Comparison of ENCODE assay signal across 21 mouse cellular contexts in genomic region chr6:129273662-129274061, GRCm38 (mm10). TPM values are rescaled to one million over a fixed set of nuclear protein-coding genes. Genes with fewer than 3 reads are reported as not detected.
DNase-seq lines count a peak whose midpoint lies in the region; ATAC-seq and TF ChIP-seq lines count a peak whose summit lies in the region.
"Had no signal": no experiment of that assay in that cellular context is flagged by ENCODE, and none has a peak within 500 bp of the region (broad histone marks: within the 10 kb centered on the region; RNA-seq: fewer than 3 reads in every experiment).

No protein-coding gene starts in this region.

- H3K9ac ChIP-seq in liver, postnatal 0 days (replicated peaks) = no peak overlapping the region
- H3K9ac ChIP-seq: embryonic facial prominence, embryonic 12.5 days; forebrain, embryonic 12.5 days; limb, embryonic 15.5 days; midbrain, embryonic 12.5 days; neural tube, embryonic 13.5 days had no signal

- DNase-seq in heart, adult 11 months = peak; percentile 88
- no peak for DNase-seq in heart, postnatal 4 days
- DNase-seq in thymus, postnatal 0 days (ENCODE audit: low spot score) = peak; percentile 44
- DNase-seq in thymus, postnatal 10 days (ENCODE audit: low spot score in 2 of 2) = no peak
- peak; percentile 22 for DNase-seq in liver, postnatal 0 days
- peak; percentile 94 for DNase-seq in splenic B cell, adult 2 months (ENCODE audit: low read depth, low spot score)
- DNase-seq in ovary, adult 18-20 months (ENCODE audit: low spot score) = no peak
- no peak for DNase-seq in cerebellum, postnatal 14 days
- DNase-seq: cerebellum, adult 9-10 months; heart, postnatal 36 days; kidney, adult 2 months; right cerebral cortex, adult 18-20 months had no signal

- no peaks in the 10 kb centered on the region for H3K9me3 ChIP-seq in liver, postnatal 0 days (ENCODE audit: low read length)
- H3K9me3 ChIP-seq: embryonic facial prominence, embryonic 12.5 days; forebrain, embryonic 12.5 days; limb, embryonic 15.5 days; midbrain, embryonic 12.5 days; neural tube, embryonic 13.5 days had no signal

- WGBS in liver, postnatal 0 days (ENCODE audit: insufficient replicate concordance) = 41% methylated on average over 3 of the region's 3 CpGs

- TF ChIP-seq EP300 in liver, postnatal 0 days (IDR thresholded peaks at IDR 0.05; ENCODE audit: low read depth) = no peak

- no peak overlapping the region for H3K27ac ChIP-seq in liver, postnatal 0 days (ENCODE audit: low read depth)
- H3K27ac ChIP-seq: embryonic facial prominence, embryonic 12.5 days; forebrain, embryonic 12.5 days; limb, embryonic 15.5 days; midbrain, embryonic 12.5 days; neural tube, embryonic 13.5 days had no signal

- H3K27me3 ChIP-seq in liver, postnatal 0 days (ENCODE audit: insufficient read depth, low read length) = no peaks in the 10 kb centered on the region
- no peaks in the 10 kb centered on the region for H3K27me3 ChIP-seq in splenic B cell, adult 2 months (ENCODE audit: control insufficient read depth, insufficient read depth, low read length, poor library complexity, severe bottlenecking)
- H3K27me3 ChIP-seq: embryonic facial prominence, embryonic 12.5 days; forebrain, embryonic 12.5 days; limb, embryonic 15.5 days; midbrain, embryonic 12.5 days; neural tube, embryonic 13.5 days had no signal

- no peaks in the 10 kb centered on the region for H3K4me1 ChIP-seq in liver, postnatal 0 days (ENCODE audit: insufficient read depth)
- H3K4me1 ChIP-seq: embryonic facial prominence, embryonic 12.5 days; forebrain, embryonic 12.5 days; limb, embryonic 15.5 days; midbrain, embryonic 12.5 days; neural tube, embryonic 13.5 days had no signal

- no peak overlapping the region for H3K4me3 ChIP-seq in liver, postnatal 0 days (ENCODE audit: low read depth, low read length)
- H3K4me3 ChIP-seq: embryonic facial prominence, embryonic 12.5 days; forebrain, embryonic 12.5 days; limb, embryonic 15.5 days; midbrain, embryonic 12.5 days; neural tube, embryonic 13.5 days had no signal

- TF ChIP-seq CTCF in liver, postnatal 0 days (IDR thresholded peaks at IDR 0.05; ENCODE audit: low read depth) = no peak

- ATAC-seq in liver, postnatal 0 days = peak; percentile 71

- H3K4me2 ChIP-seq in liver, postnatal 0 days (ENCODE audit: low read depth, low read length) = peak overlapping the region; percentile 49
- H3K4me2 ChIP-seq: embryonic facial prominence, embryonic 12.5 days; forebrain, embryonic 12.5 days; limb, embryonic 15.5 days; midbrain, embryonic 12.5 days; neural tube, embryonic 13.5 days had no signal

- no peaks in the 10 kb centered on the region for H3K36me3 ChIP-seq in liver, postnatal 0 days (replicated peaks; ENCODE audit: insufficient read depth, low read length)
- H3K36me3 ChIP-seq in splenic B cell, adult 2 months (ENCODE audit: control insufficient read depth, insufficient read depth, low read length, poor library complexity, severe bottlenecking) = peaks cover 14% of the 10 kb centered on the region; the same call in 1 of the 2 replicates
- H3K36me3 ChIP-seq: embryonic facial prominence, embryonic 12.5 days; forebrain, embryonic 12.5 days; limb, embryonic 15.5 days; midbrain, embryonic 12.5 days; neural tube, embryonic 13.5 days had no signal

RNA-seq across cellular contexts. Expression of gene Cd69, which starts 1.6 kb away (rescaled TPM):
- not detected for total RNA-seq in heart, postnatal 4 days (2021)
- 53.2 and 58.8 TPM in 2 replicates for polyA plus RNA-seq in thymus, postnatal 0 days (2015; fragmentation: Nextera tagmentation; extraction: Ambion mirVana)
- polyA plus RNA-seq in liver, postnatal 0 days (2015; fragmentation: Nextera tagmentation; extraction: Ambion mirVana) = 1.0 and 1.5 TPM in 2 replicates
- polyA plus RNA-seq: brain, embryonic 14.5 days; embryonic facial prominence, embryonic 12.5 days; forebrain, embryonic 12.5 days; midbrain, embryonic 12.5 days; neural tube, embryonic 13.5 days had no signal

RNA-seq across cellular contexts. Expression of gene 4922502D21Rik, which starts 57.9 kb away (rescaled TPM):
- not detected for total RNA-seq in heart, postnatal 4 days (2021)
- polyA plus RNA-seq in thymus, postnatal 0 days (2015; fragmentation: Nextera tagmentation; extraction: Ambion mirVana) = 0.17 TPM in 1 of 2 replicates, not detected in the other
- polyA plus RNA-seq in liver, postnatal 0 days (2015; fragmentation: Nextera tagmentation; extraction: Ambion mirVana) = not detected in 2 replicates
- total RNA-seq: gastrocnemius, adult 18-20 months; heart, adult 8-10 months; heart, postnatal 36 days had no signal
- polyA plus RNA-seq: brain, embryonic 14.5 days; embryonic facial prominence, embryonic 12.5 days; forebrain, embryonic 12.5 days; limb, embryonic 15.5 days; midbrain, embryonic 12.5 days; neural tube, embryonic 13.5 days; stomach, embryonic 14.5 days had no signal

Comparison
In these comparisons a context has a peak if more than half of its experiments do, and no peak if none do; other contexts are left out.
1. DNase-seq: peak in heart, adult 11 months (single experiment), thymus, postnatal 0 days (single experiment), liver, postnatal 0 days (single experiment) and splenic B cell, adult 2 months (single experiment); none in heart, postnatal 4 days (single experiment), thymus, postnatal 10 days (0 of 2), ovary, adult 18-20 months (single experiment) and cerebellum, postnatal 14 days (0 of 2).
2. RNA of gene Cd69, which starts 1.6 kb away (polyA plus RNA-seq): 53.2 to 58.8 TPM in thymus, postnatal 0 days; 1.0 to 1.5 TPM in liver, postnatal 0 days; every median in the first group is over 10 times any median in the second.